Mouse (Mus musculus) megakaryocyte, embryonic 14.5 days (primary cell): Measurements from ENCODE around the gene Tstd3.

Experiments used
- FLI1 ChIP-seq: IDR thresholded peaks from 2 replicates; pipeline ENCODE4 v1.6.1; 2012; ENCODE audit warnings: low read length, inconsistent platforms, mixed read lengths
- GATA1 ChIP-seq: IDR thresholded peaks from 3 replicates; pipeline ENCODE4 v1.6.1; 2012; ENCODE audit warnings: mixed read lengths, low read length, inconsistent platforms, borderline replicate concordance

DNA sequence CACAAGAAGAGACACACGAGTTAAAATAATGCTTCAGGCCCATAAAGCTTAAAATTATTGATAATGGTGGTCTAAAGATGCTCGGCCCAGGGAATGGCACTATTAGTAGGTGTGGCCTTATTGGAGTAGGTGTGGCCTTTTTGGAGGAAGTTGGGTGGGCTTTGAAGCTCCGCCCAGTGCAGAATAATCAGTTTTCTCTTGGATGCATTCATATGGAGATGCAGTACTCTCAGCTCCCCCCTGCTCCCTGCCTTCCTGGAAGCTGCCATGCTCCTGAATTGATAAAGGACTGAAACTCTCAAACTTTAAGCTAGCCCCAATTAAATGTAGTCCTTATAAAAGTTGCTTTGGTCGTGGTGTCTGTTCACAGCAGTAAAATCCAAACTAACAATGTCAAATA is 3.2 kb downstream of the Tstd3 start:
- TF ChIP-seq GATA1, result no peak
- TF ChIP-seq FLI1, result no peak
